Mouse (Mus musculus) embryonic facial prominence, embryonic 14.5 days (tissue): ENCODE measurements around the gene Mrpl43. TPM values are rescaled to one million over a fixed set of nuclear protein-coding genes. Genes with fewer than 3 reads are reported as not detected.
A peak's percentile ranks its signal among the peaks of the same experiment; 100 is the strongest.

ENCODE experiments used
- ATAC-seq: fragments of 200-750 bp; cut with Nextera tagmentation; 2 replicates; pipeline ENCODE4 v1.8.0; 2017; ENCODE audit warnings: low read depth, moderate number of reproducible peaks, moderate TSS enrichment
- DNase-seq: peaks from one replicate; pipeline ENCODE4 v3.0.0-alpha.2; 2015; ENCODE audit warnings: low spot score
- H3K27ac ChIP-seq: fragments of 300-500 bp; sonication (generic); replicated peaks from 2 replicates; pipeline ENCODE4 v1.5.1; 2014; ENCODE audit warnings: low read depth, mild to moderate bottlenecking, low read length, moderate library complexity
- H3K27me3 ChIP-seq: fragments of 300-500 bp; sonication (generic); replicated peaks from 2 replicates; pipeline ENCODE4 v1.6.1; 2014; ENCODE audit warnings: low read length; ENCODE audit not compliant: control insufficient read depth, insufficient read depth
- H3K36me3 ChIP-seq: fragments of 300-500 bp; sonication (generic); 2 replicates; pipeline ENCODE4 v1.6.1; 2014; ENCODE audit warnings: low read length, mixed read lengths; ENCODE audit not compliant: control insufficient read depth, insufficient read depth
- H3K4me1 ChIP-seq: fragments of 300-500 bp; sonication (generic); 2 replicates; pipeline ENCODE4 v1.6.1; 2014; ENCODE audit warnings: antibody characterized with exemption, low read length; ENCODE audit not compliant: control insufficient read depth, insufficient read depth
- H3K4me2 ChIP-seq: fragments of 300-500 bp; sonication (generic); 2 replicates; pipeline ENCODE4 v1.6.1; 2014; ENCODE audit warnings: low read depth, mild to moderate bottlenecking, low read length, moderate library complexity, mixed read lengths
- H3K4me3 ChIP-seq: fragments of 300-500 bp; sonication (generic); 2 replicates; pipeline ENCODE4 v1.5.1; 2014; ENCODE audit warnings: low read depth, mild to moderate bottlenecking, low read length
- H3K9ac ChIP-seq: fragments of 300-500 bp; sonication (generic); 2 replicates; pipeline ENCODE4 v1.6.1; 2014; ENCODE audit warnings: low read depth, mild to moderate bottlenecking, low read length, moderate library complexity, mixed read lengths
- H3K9me3 ChIP-seq: fragments of 300-500 bp; sonication (generic); 2 replicates; pipeline ENCODE4 v1.6.1; 2016; ENCODE audit warnings: low read length; ENCODE audit not compliant: control insufficient read depth
- WGBS: fragments of 180-500 bp; shearing (Covaris S2); extraction: QIAGEN DNeasy Blood & Tissue Kit; methylation state at CpG from one replicate; pipeline ENCODE4 v1.1.7; 2014; 5-methylcytosine and 5-hydroxymethylcytosine counted together
- polyA plus RNA-seq: library from polyadenylated mRNA; unstranded; fragments of >200 nt; fragmentation: Nextera tagmentation; extraction: Ambion mirVana; gene quantifications from 2 replicates; pipeline ENCODE4 v1.2.1, GENCODE M21; 2014

Mrpl43 gene
- polyA plus RNA-seq, 1 experiment from 2014 or later: 49.2 TPM

DNA sequence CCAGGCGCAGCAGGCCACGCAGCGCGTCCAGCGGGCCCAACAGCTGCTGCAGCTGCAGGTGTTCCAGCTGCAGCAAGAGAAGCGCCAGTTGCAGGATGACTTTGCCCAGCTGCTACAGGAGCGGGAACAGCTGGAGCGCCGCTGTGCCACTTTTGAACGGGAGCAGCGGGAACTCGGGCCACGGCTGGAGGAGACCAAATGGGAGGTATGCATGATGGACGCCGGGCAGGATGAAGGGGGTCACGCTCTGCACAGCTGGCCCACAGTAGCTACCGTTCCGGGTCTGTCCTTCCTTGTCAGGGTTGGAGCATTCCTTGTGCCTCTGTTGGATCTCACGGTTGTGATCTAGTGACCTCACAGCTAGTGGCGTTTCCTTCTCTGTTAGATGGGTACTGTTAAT lies 18.5 kb upstream of the Mrpl43 start:
- Histone ChIP-seq H3K27ac (no peak overlapping the region), H3K4me3 (no peak overlapping the region), H3K27me3 (no peaks in the 10 kb centered on the region), H3K4me1 (peaks cover 13% of the 10 kb centered on the region), H3K9ac (no peak overlapping the region), H3K36me3 (peaks cover 74% of the 10 kb centered on the region), H3K9me3 (no peaks in the 10 kb centered on the region), H3K4me2 (no peak overlapping the region)
- DNase-seq (no peak), ATAC-seq (no peak)
- 88% methylated on average over 20 of the region's 20 CpGs for WGBS

DNA sequence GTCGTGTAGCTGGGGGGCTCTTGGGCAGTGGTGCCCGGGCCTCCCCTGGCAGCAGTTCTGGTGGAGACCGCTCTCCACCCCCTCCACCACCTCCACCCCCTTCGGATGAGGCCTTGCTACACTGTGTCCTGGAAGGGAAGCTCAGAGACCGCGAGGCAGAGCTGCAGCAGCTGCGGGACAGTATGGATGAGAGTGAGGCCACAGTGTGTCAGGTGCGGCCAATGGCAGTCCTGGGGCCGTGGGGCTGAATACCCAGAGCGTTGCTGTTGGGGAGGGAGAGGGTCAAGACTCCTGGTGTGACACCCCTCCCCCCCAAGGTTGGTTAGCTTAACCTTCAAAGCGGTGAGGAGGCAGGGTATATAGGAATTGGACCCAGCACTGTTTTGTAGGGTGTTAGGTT lies 17.8 kb upstream of the Mrpl43 start:
- Histone ChIP-seq H3K27me3 (no peaks in the 10 kb centered on the region), H3K4me1 (peaks cover 20% of the 10 kb centered on the region), H3K9me3 (no peaks in the 10 kb centered on the region), H3K9ac (no peak overlapping the region), H3K4me3 (no peak overlapping the region), H3K27ac (no peak overlapping the region), H3K36me3 (peaks cover 74% of the 10 kb centered on the region), H3K4me2 (no peak overlapping the region)
- 81% methylated on average over 10 of the region's 11 CpGs for WGBS
- no peak for ATAC-seq
- no peak for DNase-seq

DNA sequence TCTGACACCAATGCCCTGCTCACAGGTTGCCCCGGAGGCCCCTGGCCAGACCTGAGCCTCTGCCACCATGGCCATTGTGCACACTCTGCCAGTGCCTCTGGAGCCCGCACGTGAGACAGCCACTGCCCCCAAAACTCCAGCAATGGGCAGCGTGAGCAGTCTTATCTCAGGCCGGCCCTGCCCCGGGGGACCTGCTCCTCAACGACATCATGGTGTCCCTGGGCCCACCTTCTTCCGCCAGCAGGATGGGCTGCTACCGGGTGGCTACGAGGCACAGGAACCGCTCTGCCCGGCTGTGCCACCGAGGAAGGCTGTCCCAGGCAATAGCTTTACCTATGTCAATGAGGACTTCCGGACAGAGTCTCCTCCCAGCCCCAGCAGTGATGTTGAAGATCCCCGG lies 15.1 kb upstream of the Mrpl43 start:
- peaks cover 20% of the 10 kb centered on the region for H3K4me1 ChIP-seq
- H3K9ac ChIP-seq: 0 out of 2 replicates have a peak overlapping the region, but pooled peaks have one; percentile 3
- H3K4me3 ChIP-seq: no peak overlapping the region
- no peaks in the 10 kb centered on the region for H3K9me3 ChIP-seq
- no peaks in the 10 kb centered on the region for H3K27me3 ChIP-seq
- peaks cover 49% of the 10 kb centered on the region for H3K36me3 ChIP-seq
- ATAC-seq: no peak
- no peak for DNase-seq
- WGBS: 92% methylated on average over 14 of the region's 15 CpGs
- no peak overlapping the region for H3K27ac ChIP-seq
- H3K4me2 ChIP-seq: no peak overlapping the region

DNA sequence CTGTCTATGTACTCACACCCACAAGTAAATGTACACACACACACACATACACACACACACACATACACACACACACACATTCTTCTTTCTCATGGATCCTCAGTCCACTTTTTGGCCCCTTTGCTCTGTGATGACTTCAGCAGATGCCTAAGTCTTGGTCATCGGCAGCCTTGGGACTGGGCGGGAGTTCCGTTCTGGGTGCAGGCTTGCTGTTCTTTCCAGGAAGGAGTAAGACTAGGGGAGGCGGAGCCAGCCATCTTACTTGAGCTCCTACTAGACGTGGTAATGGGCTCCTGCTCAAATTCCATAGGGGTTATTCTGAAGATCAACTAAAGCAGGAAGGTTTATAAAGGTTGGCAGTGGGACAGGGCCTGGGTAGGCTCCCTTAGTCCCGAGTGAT lies 14.1 kb upstream of the Mrpl43 start:
- Histone ChIP-seq H3K4me3 (no peak overlapping the region), H3K27ac (no peak overlapping the region), H3K9ac (peak overlapping the region; percentile 37; the same call in 1 of the 2 replicates), H3K4me1 (peaks cover 20% of the 10 kb centered on the region), H3K9me3 (no peaks in the 10 kb centered on the region), H3K4me2 (peak overlapping the region; percentile 70), H3K36me3 (peaks cover 39% of the 10 kb centered on the region), H3K27me3 (no peaks in the 10 kb centered on the region)
- DNase-seq (no peak), ATAC-seq (no peak)
- WGBS: 49% methylated on average over 6 of the region's 6 CpGs

DNA sequence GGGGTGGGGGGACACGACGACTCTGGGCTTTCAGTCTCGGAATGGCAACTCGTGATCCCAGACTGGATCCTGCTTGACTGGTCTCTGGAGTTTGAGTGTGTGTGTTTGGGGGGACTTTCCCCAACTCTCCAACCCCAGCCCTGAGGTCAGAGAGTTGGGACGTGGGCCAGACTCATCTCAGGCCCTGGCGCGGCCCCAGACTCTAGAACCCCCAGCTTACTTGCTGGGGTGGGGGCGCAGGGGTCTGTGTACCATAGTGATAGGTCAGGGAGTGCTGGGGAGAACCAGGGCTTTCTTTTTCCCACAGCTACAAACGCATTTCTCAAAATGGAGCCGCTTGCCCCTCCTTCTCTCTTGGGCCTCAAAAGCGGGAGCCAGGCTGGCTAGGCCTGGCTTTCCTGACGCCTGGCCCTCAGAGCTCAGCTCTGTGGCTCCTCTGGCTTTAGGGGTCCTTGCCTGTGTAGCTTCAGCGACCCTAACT lies 12.1 kb upstream of the Mrpl43 start:
- H3K27ac ChIP-seq: peak overlapping the region; percentile 99
- peak overlapping the region; percentile 87 for H3K9ac ChIP-seq
- no peaks in the 10 kb centered on the region for H3K27me3 ChIP-seq
- no peak for ATAC-seq
- peak overlapping the region; percentile 63 for H3K4me3 ChIP-seq
- 0% methylated on average over 7 of the region's 13 CpGs for WGBS
- H3K36me3 ChIP-seq: peaks cover 21% of the 10 kb centered on the region
- peak overlapping the region; percentile 70 for H3K4me2 ChIP-seq
- H3K9me3 ChIP-seq: no peaks in the 10 kb centered on the region
- DNase-seq: peak; percentile 48
- H3K4me1 ChIP-seq: peaks cover 34% of the 10 kb centered on the region

DNA sequence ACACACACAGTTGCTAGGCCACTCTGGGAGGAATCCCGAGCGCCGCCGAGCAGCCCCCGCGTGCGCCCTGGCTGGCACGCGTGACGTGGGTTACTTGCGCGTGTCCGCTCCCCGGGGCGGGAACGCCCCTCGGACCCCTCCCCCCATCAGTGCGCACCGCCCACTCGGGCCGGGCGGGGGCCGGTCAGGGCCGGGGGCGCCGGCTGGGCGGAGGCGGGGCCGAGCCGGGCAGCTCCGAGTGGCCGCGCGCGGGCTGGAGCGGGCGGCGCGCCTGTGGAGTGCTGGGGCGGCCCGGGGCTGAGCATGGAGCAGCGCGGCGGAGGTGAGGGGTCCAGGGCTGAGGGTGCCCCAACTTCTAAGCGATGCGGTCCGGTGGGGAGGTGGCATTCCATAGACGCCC lies 11.7 kb upstream of the Mrpl43 start:
- H3K27me3 ChIP-seq: no peaks in the 10 kb centered on the region
- H3K9ac ChIP-seq: peak overlapping the region; percentile 87
- peaks cover 37% of the 10 kb centered on the region for H3K4me1 ChIP-seq
- peak overlapping the region; percentile 63 for H3K4me3 ChIP-seq
- peak overlapping the region; percentile 99 for H3K27ac ChIP-seq
- peak overlapping the region; percentile 70 for H3K4me2 ChIP-seq
- DNase-seq (peak; percentile 91), ATAC-seq (peak; percentile 62)
- H3K36me3 ChIP-seq: peaks cover 17% of the 10 kb centered on the region
- WGBS: 0% methylated on average over 4 of the region's 48 CpGs
- H3K9me3 ChIP-seq: no peaks in the 10 kb centered on the region

DNA sequence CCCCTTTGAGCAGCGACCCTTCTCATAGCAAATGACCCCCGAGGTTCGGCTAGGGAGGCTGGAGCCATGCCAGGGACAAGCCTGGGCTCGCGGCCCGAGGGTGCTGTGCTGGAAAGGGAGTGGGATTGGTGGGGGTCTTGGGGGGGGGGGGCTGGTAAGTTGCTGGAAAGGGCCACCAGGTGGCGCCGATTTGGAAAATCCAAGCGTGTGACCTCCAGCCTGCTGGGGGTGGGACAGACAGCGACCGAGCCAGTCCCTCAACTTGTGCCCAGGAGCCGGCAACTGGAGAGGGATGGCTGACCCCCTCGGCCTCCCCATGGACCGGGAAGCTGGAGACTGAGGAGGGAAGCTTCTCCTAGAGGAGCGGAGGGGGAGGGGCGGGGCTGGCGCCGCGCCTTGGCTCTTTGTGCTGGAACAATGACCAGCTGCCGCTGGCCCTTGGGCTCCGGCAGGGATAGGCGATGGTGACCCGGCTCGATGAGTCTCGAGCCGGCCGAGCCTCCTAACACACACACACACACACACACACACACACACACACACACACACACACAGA lies 11.1 kb upstream of the Mrpl43 start:
- DNase-seq (peak; percentile 93), ATAC-seq (peak; percentile 41)
- WGBS: 1% methylated on average over 7 of the region's 27 CpGs
- Histone ChIP-seq H3K36me3 (peaks cover 12% of the 10 kb centered on the region), H3K27ac (peak overlapping the region; percentile 99), H3K4me3 (peak overlapping the region; percentile 63), H3K4me2 (peak overlapping the region; percentile 70), H3K27me3 (no peaks in the 10 kb centered on the region), H3K4me1 (peaks cover 39% of the 10 kb centered on the region), H3K9ac (peak overlapping the region; percentile 87), H3K9me3 (no peaks in the 10 kb centered on the region)

DNA sequence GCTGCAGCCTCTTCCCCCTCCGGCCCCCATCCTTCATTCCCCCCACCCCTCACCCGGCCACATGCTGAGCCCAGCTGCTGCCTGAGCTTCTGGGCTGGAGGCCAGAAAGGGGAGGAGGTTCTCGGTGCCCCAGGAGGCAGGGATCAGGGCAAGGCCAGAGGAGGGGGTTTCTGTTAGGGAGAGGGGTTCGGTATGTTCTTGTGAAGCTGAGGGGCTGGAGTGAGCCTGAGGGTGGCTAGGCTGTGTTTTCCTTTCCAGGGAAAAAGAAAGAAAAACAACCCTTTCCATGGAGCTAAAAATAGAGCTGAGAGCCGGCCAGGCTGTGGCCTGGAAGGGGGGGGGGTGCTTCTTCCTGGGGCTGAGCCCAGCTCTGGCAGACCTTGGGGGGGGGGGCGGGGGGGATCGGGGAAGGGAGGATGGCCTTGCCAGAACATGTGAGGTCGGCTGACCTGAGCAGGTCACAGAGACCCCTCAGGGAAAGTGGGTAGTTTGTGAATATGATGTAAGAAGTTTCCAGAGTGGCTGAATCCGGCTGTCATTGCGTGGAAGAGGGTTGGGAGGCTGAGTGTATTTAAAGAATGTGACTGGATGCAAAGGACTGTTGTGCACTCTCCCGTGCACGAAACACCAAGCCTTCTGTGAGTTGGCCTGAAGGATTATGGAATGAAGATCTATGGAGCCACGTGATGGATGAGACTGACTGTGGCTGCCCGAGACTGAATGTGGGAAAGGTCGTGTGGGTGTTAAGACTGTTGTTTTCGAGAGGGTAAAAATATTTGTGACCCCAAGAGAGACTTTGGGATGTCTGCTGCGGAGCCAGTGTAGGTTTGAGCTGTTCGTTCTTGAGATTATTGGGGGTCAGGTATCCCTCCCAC lies 10.3 kb upstream of the Mrpl43 start:
- Histone ChIP-seq H3K4me2 (peak overlapping the region; percentile 70), H3K9me3 (no peaks in the 10 kb centered on the region), H3K4me3 (peak overlapping the region; percentile 63), H3K9ac (peak overlapping the region; percentile 87), H3K36me3 (peaks cover 6% of the 10 kb centered on the region; the same call in 1 of the 2 replicates), H3K27me3 (no peaks in the 10 kb centered on the region), H3K27ac (peak overlapping the region; percentile 99), H3K4me1 (peaks cover 39% of the 10 kb centered on the region)
- DNase-seq: peak; percentile 96
- ATAC-seq: peak; percentile 58
- WGBS: 1% methylated on average over 17 of the region's 18 CpGs
